Mouse (Mus musculus) E14TG2a.4 (cell line): ENCODE measurements around the gene Gm49342.
"Not testable (repeated sequence)": the region's sequence is repeated elsewhere in the genome, so short reads cannot be mapped to it uniquely, and the experiment has no call there.

Experiments
- H3K27me3 ChIP-seq: 2 replicates; pipeline ENCODE4 v1.6.1; 2014; ENCODE audit warnings: low read length, control low read depth; ENCODE audit not compliant: insufficient read depth
- H3K36me3 ChIP-seq: 2 replicates; pipeline ENCODE4 v1.6.1; 2014; ENCODE audit warnings: low read length, control low read depth; ENCODE audit not compliant: insufficient read depth
- H3K4me1 ChIP-seq: replicated peaks from 2 replicates; pipeline ENCODE4 v1.6.1; 2014; ENCODE audit warnings: low read depth, low read length, control low read depth
- H3K4me3 ChIP-seq: replicated peaks from 2 replicates; pipeline ENCODE4 v1.5.1; 2014; ENCODE audit warnings: mild to moderate bottlenecking, low read length
- H3K9me3 ChIP-seq: 2 replicates; pipeline ENCODE4 v1.6.1; 2014; ENCODE audit warnings: low read length, control low read depth
- CTCF ChIP-seq: conservative IDR thresholded peaks from 2 replicates; pipeline ENCODE4 v1.5.1; 2014; ENCODE audit warnings: low read length
- NANOG ChIP-seq: IDR thresholded peaks from 2 replicates; pipeline ENCODE4 v1.6.1; 2014; ENCODE audit warnings: borderline replicate concordance, low read length, mixed read lengths
- POU5F1 ChIP-seq: IDR thresholded peaks from 2 replicates; pipeline ENCODE4 v1.6.1; 2014; ENCODE audit warnings: low read length, borderline replicate concordance

Gm49342 gene

GRCm38 (mm10) chr14:50976674-50977073 lies 32.4 kb downstream of the Gm49342 start:
- H3K4me3 ChIP-seq = no peak overlapping the region
- H3K4me1 ChIP-seq = peaks cover 47% of the 10 kb centered on the region
- H3K9me3 ChIP-seq = 0 out of 2 replicates have a peak, but pooled peaks cover 5% of the 10 kb centered on the region
- no peak for TF ChIP-seq POU5F1
- no peak for TF ChIP-seq CTCF
- TF ChIP-seq NANOG = no peak
- H3K27me3 ChIP-seq = no peaks in the 10 kb centered on the region
- H3K36me3 ChIP-seq = no peaks in the 10 kb centered on the region

DNA sequence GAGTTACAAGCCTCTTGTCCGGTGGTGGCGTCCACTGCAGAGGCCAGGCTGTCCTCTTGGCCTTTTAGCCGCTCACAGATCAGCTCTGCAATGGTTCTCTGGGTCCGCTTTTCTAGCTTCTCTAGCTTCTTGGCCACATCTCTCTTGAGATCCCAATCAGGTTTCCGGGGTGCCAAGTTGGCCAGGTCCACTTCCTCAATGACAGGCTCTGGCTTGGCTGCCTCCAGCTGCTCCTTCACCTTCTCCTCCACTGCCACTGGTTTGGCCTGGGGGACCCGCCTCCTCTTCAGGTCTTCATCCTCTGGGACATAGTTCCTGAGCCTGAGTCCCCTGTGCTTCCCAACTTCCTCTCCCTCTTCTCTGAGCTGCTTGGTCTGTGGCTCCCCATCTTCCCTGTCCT lies 34.1 kb downstream of the Gm49342 start:
- H3K36me3 ChIP-seq = not testable (repeated sequence)
- peaks cover 42% of the 10 kb centered on the region for H3K4me1 ChIP-seq

DNA sequence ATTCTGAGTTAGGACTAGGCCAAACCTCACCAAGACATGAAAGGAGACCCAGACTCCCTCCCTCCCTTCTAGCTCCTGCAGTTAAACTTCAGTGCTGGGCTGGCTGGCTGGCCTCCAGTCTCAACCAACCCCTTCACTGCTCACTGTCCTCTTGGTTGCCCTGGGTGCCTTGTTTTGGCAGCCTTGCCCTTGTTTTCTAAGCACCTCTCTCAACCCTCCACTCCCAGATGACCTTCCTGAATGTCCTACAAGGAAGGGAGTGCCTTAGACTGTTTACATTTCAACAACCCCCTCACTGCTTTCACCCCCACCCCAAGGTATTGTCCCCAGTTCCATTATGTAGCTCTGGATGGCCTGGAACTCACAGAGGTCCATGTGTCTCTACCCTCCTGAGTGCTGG lies 35.3 kb downstream of the Gm49342 start:
- H3K4me1 ChIP-seq = peaks cover 42% of the 10 kb centered on the region
- peaks cover 8% of the 10 kb centered on the region for H3K9me3 ChIP-seq
- TF ChIP-seq POU5F1 (no peak), NANOG (no peak), CTCF (no peak)
- H3K27me3 ChIP-seq = no peaks in the 10 kb centered on the region
- H3K36me3 ChIP-seq = no peaks in the 10 kb centered on the region
- H3K4me3 ChIP-seq = no peak overlapping the region

More for the DNA sequence above, 34.1 kb downstream of the Gm49342 start:
- H3K27me3 ChIP-seq, H3K9me3 ChIP-seq, H3K4me3 ChIP-seq: not testable (repeated sequence)

DNA sequence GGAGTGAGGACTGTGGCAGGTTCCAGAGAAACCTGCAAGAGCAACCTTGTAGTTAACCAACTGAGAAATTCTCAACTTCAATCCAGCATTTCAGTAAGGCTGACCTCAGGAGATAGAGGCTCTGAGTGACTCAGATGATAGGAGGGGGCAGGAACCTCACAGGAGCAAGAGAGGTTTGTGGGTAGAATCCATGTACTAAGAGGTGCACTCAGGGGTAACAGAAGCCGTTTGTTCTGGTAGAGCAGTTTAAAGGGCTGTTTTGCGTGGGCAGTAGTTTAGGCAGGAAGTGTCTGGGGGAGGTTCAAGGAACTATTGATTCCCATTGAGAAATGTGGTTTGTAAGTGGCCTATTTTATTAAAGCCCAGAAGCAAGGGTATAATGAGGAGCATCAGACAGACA lies 36.9 kb downstream of the Gm49342 start:
- H3K9me3 ChIP-seq = peaks cover 8% of the 10 kb centered on the region
- H3K27me3 ChIP-seq = no peaks in the 10 kb centered on the region
- H3K36me3 ChIP-seq = no peaks in the 10 kb centered on the region
- TF ChIP-seq NANOG (no peak), CTCF (no peak), POU5F1 (no peak)
- H3K4me1 ChIP-seq = peaks cover 42% of the 10 kb centered on the region
- H3K4me3 ChIP-seq = no peak overlapping the region

- no peaks in the 10 kb centered on the region for H3K27me3 ChIP-seq
- peaks cover 8% of the 10 kb centered on the region for H3K9me3 ChIP-seq
- H3K4me1 ChIP-seq = peaks cover 42% of the 10 kb centered on the region
- H3K36me3 ChIP-seq = no peaks in the 10 kb centered on the region
- H3K4me3 ChIP-seq = no peak overlapping the region
- TF ChIP-seq POU5F1 (no peak), NANOG (no peak), CTCF (no peak)
Observed at GRCm38 (mm10) chr14:50981837-50982236, 37.5 kb downstream of the Gm49342 start.

DNA sequence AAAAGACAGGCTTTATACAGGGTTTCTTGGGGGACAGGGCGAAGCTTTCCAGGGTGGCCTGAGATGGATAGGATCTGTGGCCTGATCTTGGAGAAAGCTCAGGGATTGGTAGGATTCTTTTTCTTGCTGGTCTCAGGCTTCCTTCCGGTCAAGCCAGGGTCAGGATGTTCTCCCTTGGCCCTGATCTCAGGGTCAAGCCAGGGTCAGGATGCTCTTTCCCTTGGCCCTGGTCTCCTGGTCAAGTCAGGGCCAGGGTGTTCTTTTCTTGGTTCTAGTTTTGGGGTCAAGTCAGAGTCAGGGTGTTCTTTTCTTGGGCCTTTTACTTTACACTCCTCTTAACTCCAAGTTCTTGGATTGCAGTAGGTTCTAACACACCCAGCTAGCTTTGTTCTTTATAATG lies 43.4 kb downstream of the Gm49342 start:
- no peaks in the 10 kb centered on the region for H3K36me3 ChIP-seq
- peaks cover 8% of the 10 kb centered on the region for H3K9me3 ChIP-seq
- H3K4me1 ChIP-seq = no peaks in the 10 kb centered on the region
- no peak overlapping the region for H3K4me3 ChIP-seq
- TF ChIP-seq CTCF (no peak), POU5F1 (no peak), NANOG (no peak)
- H3K27me3 ChIP-seq = no peaks in the 10 kb centered on the region

GRCm38 (mm10) chr14:50991037-50991436 lies 46.7 kb downstream of the Gm49342 start:
- Histone ChIP-seq H3K4me1 (peaks cover 4% of the 10 kb centered on the region), H3K27me3 (no peaks in the 10 kb centered on the region), H3K4me3 (no peak overlapping the region), H3K36me3 (no peaks in the 10 kb centered on the region), H3K9me3 (no peaks in the 10 kb centered on the region)
- no peak for TF ChIP-seq POU5F1
- TF ChIP-seq CTCF = no peak
- no peak for TF ChIP-seq NANOG

- no peaks in the 10 kb centered on the region for H3K27me3 ChIP-seq
- TF ChIP-seq NANOG (no peak), CTCF (no peak), POU5F1 (no peak)
- no peak overlapping the region for H3K4me3 ChIP-seq
- no peaks in the 10 kb centered on the region for H3K9me3 ChIP-seq
- H3K4me1 ChIP-seq = peaks cover 15% of the 10 kb centered on the region
- no peaks in the 10 kb centered on the region for H3K36me3 ChIP-seq
Observed at GRCm38 (mm10) chr14:50997088-50997487, 52.8 kb downstream of the Gm49342 start.

DNA sequence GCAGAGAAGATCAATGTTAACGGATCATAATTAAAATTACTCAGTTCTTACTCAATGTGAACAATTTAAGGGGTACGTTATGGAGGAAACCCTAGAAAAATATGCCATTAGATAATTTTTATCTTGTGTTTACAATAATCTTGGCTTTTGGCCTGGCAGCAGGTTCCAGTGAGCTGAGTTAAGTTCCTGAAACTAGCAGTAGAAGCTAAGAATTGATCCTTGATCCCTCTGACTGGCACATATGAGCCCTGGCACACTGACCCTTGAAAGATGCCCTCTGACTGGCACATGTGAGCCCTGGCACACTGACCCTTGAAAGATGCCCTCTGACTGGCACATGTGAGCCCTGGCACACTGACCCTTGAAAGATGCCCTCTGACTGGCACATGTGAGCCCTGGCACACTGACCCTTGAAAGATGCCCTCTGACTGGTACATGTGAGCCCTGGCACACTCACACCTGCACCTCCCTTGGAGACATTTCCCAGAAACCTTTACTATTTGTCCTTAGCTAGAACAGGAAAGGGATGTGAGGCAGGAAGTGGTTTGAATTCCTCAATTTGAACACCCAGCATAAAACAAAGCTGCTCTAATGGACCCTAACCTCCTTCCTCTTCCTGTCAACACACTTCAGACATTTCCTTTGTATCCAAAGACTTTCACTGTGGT lies 53.8 kb downstream of the Gm49342 start:
- Histone ChIP-seq H3K36me3 (no peaks in the 10 kb centered on the region), H3K4me3 (no peak overlapping the region), H3K27me3 (no peaks in the 10 kb centered on the region), H3K4me1 (peaks cover 15% of the 10 kb centered on the region), H3K9me3 (no peaks in the 10 kb centered on the region)
- TF ChIP-seq CTCF = no peak
- no peak for TF ChIP-seq POU5F1
- no peak for TF ChIP-seq NANOG
